ENCODE assay signal across 10 mouse cellular contexts in the genomic region with DNA sequence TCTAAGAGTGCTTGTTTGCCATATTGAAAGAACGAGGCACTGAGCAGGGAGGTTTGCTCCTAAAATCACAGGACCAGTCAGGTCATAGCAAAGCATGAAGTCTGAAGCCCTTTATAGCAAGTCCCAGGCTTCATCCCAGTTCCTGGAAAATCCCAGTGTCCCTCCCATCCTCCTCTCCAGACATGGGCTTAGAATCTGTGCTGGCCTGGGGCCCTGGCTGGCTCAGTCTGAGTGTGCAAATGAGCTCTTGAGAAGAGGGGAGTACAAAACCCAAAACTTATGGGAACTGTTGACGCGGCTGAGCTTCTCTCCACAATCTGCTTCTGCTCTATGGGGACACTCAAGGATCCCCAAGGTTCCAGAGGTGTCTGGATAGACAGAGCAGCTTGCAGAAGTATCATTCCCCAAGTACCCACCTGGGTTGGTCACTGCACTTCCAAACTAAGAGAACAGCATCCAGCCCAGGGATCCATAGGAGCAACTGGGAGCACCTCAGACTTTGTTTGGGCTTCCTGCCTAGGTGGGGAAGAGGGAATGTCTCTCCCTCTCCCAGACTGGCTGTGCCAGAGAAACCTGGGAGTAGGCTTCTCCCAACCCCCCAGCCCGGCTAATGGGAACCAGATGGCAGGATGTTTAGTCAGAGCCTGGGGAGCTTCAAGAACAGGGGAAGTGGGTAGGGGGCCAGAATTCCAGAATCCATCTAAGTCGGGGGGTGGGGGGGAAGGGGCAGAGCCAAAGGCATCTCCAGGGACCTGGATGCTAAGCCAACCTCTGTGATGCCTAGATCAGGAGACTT. TPM values are rescaled to one million over a fixed set of nuclear protein-coding genes. Genes with fewer than 3 reads are reported as not detected.
DNase-seq lines count a peak whose midpoint lies in the region; ATAC-seq and TF ChIP-seq lines count a peak whose summit lies in the region.
"Had no signal": no experiment of that assay in that cellular context is flagged by ENCODE, and none has a peak within 500 bp of the region (broad histone marks: within the 10 kb centered on the region; RNA-seq: fewer than 3 reads in every experiment).

No protein-coding gene starts in this region.

- H3K27ac ChIP-seq in hindbrain, embryonic 10.5 days: no peak overlapping the region
- H3K27ac ChIP-seq in hindbrain, embryonic 13.5 days: no peak overlapping the region
- peak overlapping the region; percentile 88 for H3K27ac ChIP-seq in limb, embryonic 12.5 days

- peaks cover 6% of the 10 kb centered on the region for H3K79me2 ChIP-seq in C2C12 (ENCODE audit: control insufficient read depth, insufficient read depth)

- no peaks in the 10 kb centered on the region for H3K4me1 ChIP-seq in hindbrain, embryonic 10.5 days (replicated peaks)
- no peaks in the 10 kb centered on the region for H3K4me1 ChIP-seq in hindbrain, embryonic 13.5 days (replicated peaks)
- peaks cover 31% of the 10 kb centered on the region for H3K4me1 ChIP-seq in limb, embryonic 12.5 days (replicated peaks)

- WGBS in hindbrain, embryonic 10.5 days: 57% methylated on average over 5 of the region's 5 CpGs
- 72% methylated on average over 5 of the region's 5 CpGs for WGBS in hindbrain, embryonic 13.5 days
- WGBS in limb, embryonic 12.5 days: 49% methylated on average over 5 of the region's 5 CpGs

- no peaks in the 10 kb centered on the region for H3K79me3 ChIP-seq in C2C12 (ENCODE audit: low read depth)

- no peaks in the 10 kb centered on the region for H3K36me3 ChIP-seq in hindbrain, embryonic 10.5 days
- H3K36me3 ChIP-seq in hindbrain, embryonic 13.5 days: no peaks in the 10 kb centered on the region
- H3K36me3 ChIP-seq in C2C12 (ENCODE audit: control insufficient read depth, insufficient read depth): no peaks in the 10 kb centered on the region
- no peaks in the 10 kb centered on the region for H3K36me3 ChIP-seq in limb, embryonic 12.5 days

- no peaks in the 10 kb centered on the region for H3K9me3 ChIP-seq in hindbrain, embryonic 10.5 days
- H3K9me3 ChIP-seq in hindbrain, embryonic 13.5 days: no peaks in the 10 kb centered on the region
- no peaks in the 10 kb centered on the region for H3K9me3 ChIP-seq in limb, embryonic 12.5 days

- no peak overlapping the region for H3K9ac ChIP-seq in hindbrain, embryonic 13.5 days
- no peak overlapping the region for H3K9ac ChIP-seq in limb, embryonic 12.5 days (replicated peaks)

- DNase-seq in hindbrain, embryonic 10.5 days (ENCODE audit: low spot score): peak; percentile 39
- peak; percentile 29 for DNase-seq in gastrocnemius, postnatal 10 days
- no peak for DNase-seq in layer of hippocampus, adult 8-10 months (ENCODE audit: low spot score in 2 of 2)
- no peak for DNase-seq in frontal cortex, postnatal 36 days (ENCODE audit: low spot score in 2 of 2)
- no peak for DNase-seq in left cerebral cortex, adult 18-20 months (ENCODE audit: low spot score in 2 of 2)

- ATAC-seq in hindbrain, embryonic 13.5 days (ENCODE audit: low FRiP score): no peak
- ATAC-seq in limb, embryonic 12.5 days (ENCODE audit: insufficient number of reproducible peaks, insufficient read depth, low FRiP score, low TSS enrichment, low read depth): 0 out of 2 replicates have a peak, but pooled peaks have one; percentile 63
- ATAC-seq: hindbrain, embryonic 16.5 days; midbrain, embryonic 16.5 days had no signal

- H3K4me3 ChIP-seq in hindbrain, embryonic 10.5 days: no peak overlapping the region
- H3K4me3 ChIP-seq in hindbrain, embryonic 13.5 days: no peak overlapping the region
- no peak overlapping the region for H3K4me3 ChIP-seq in C2C12 (ENCODE audit: insufficient read depth, poor library complexity, severe bottlenecking)
- H3K4me3 ChIP-seq in limb, embryonic 12.5 days (replicated peaks): no peak overlapping the region

- TF ChIP-seq CTCF in C2C12 (IDR thresholded peaks at IDR 0.05; ENCODE audit: control insufficient read depth, insufficient read depth, insufficient read length): no peak

- peak overlapping the region; percentile 12 for H3ac ChIP-seq in C2C12 (ENCODE audit: control insufficient read depth, insufficient read length, low read depth)

- H3K4me2 ChIP-seq in hindbrain, embryonic 13.5 days: no peak overlapping the region
- H3K4me2 ChIP-seq in limb, embryonic 12.5 days: peak overlapping the region; percentile 6; the same call in 1 of the 2 replicates

- H3K27me3 ChIP-seq in hindbrain, embryonic 10.5 days (ENCODE audit: insufficient read depth, poor library complexity, severe bottlenecking): peaks cover 30% of the 10 kb centered on the region
- no peaks in the 10 kb centered on the region for H3K27me3 ChIP-seq in hindbrain, embryonic 13.5 days
- no peaks in the 10 kb centered on the region for H3K27me3 ChIP-seq in C2C12 (ENCODE audit: control insufficient read depth, insufficient read depth, insufficient read length)
- peaks cover 10% of the 10 kb centered on the region for H3K27me3 ChIP-seq in limb, embryonic 12.5 days

TF ChIP-seq in C2C12, 6 proteins besides CTCF, POLR2A, EP300 and RAD21:
- no peak for TF ChIP-seq USF1 (IDR thresholded peaks at IDR 0.05; ENCODE audit: low read depth)
- TF ChIP-seq MAX (IDR thresholded peaks at IDR 0.05): no peak
TF ChIP-seq in C2C12: peak in this region for 0.

RNA-seq across cellular contexts. Expression of a gene that starts 8.8 kb away (rescaled TPM):
- 79.7 and 81.4 TPM in 2 replicates for polyA plus RNA-seq in hindbrain, embryonic 10.5 days (2016; fragmentation: Nextera tagmentation; extraction: Ambion mirVana)
- polyA plus RNA-seq in hindbrain, embryonic 13.5 days (2015; fragmentation: Nextera tagmentation; extraction: Ambion mirVana): 73.0 and 73.5 TPM in 2 replicates
- polyA plus RNA-seq in C2C12 (2012; fragmentation: generic; extraction: Trizol): 42.6 TPM
- 10 to 100 TPM; 21.2 to 25.1 TPM for total RNA-seq in gastrocnemius, postnatal 10 days (2021)
- 83.9 and 87.7 TPM in 2 replicates for polyA plus RNA-seq in limb, embryonic 12.5 days (2016; fragmentation: Nextera tagmentation; extraction: Ambion mirVana)
- 10 to 100 TPM in 3 of 4 experiments, 1 to 10 TPM in 1; 8.5 to 12.8 (median 11.0) TPM for total RNA-seq in layer of hippocampus, adult 8-10 months (2022)
- 10 to 100 TPM; 10.8 to 11.2 TPM for total RNA-seq in left cerebral cortex, adult 18-20 months (2021)

RNA-seq across cellular contexts. Expression of a gene that starts 15.8 kb away (rescaled TPM):
- polyA plus RNA-seq in hindbrain, embryonic 10.5 days (2016; fragmentation: Nextera tagmentation; extraction: Ambion mirVana): 17.0 and 24.3 TPM in 2 replicates
- 21.6 and 28.6 TPM in 2 replicates for polyA plus RNA-seq in hindbrain, embryonic 13.5 days (2015; fragmentation: Nextera tagmentation; extraction: Ambion mirVana)
- polyA plus RNA-seq in C2C12 (2012; fragmentation: generic; extraction: Trizol): 731 TPM
- total RNA-seq in gastrocnemius, postnatal 10 days (2021): 100 to 1,000 TPM; 303 to 408 TPM
- polyA plus RNA-seq in limb, embryonic 12.5 days (2016; fragmentation: Nextera tagmentation; extraction: Ambion mirVana): 16.7 and 23.4 TPM in 2 replicates
- 10 to 100 TPM; 15.7 to 23.0 (median 21.3) TPM for total RNA-seq in layer of hippocampus, adult 8-10 months (2022)
- 10 to 100 TPM; 17.4 to 18.5 TPM for total RNA-seq in left cerebral cortex, adult 18-20 months (2021)

RNA-seq across cellular contexts. Expression of a gene that starts 32.5 kb away (rescaled TPM):
- 0.16 TPM in 1 of 2 replicates, not detected in the other for polyA plus RNA-seq in hindbrain, embryonic 10.5 days (2016; fragmentation: Nextera tagmentation; extraction: Ambion mirVana)
- not detected in 2 replicates for polyA plus RNA-seq in hindbrain, embryonic 13.5 days (2015; fragmentation: Nextera tagmentation; extraction: Ambion mirVana)
- polyA plus RNA-seq in C2C12 (2012; fragmentation: generic; extraction: Trizol): not detected
- total RNA-seq in gastrocnemius, postnatal 10 days (2021): not detected
- not detected in 2 replicates for polyA plus RNA-seq in limb, embryonic 12.5 days (2016; fragmentation: Nextera tagmentation; extraction: Ambion mirVana)
- not detected for total RNA-seq in layer of hippocampus, adult 8-10 months (2022)
- not detected for total RNA-seq in left cerebral cortex, adult 18-20 months (2021)
- polyA plus RNA-seq: hindbrain, embryonic 16.5 days; midbrain, embryonic 16.5 days had no signal

RNA-seq across cellular contexts. Expression of a gene that starts 35.2 kb away (rescaled TPM):
- 0.21 and 0.42 TPM in 2 replicates for polyA plus RNA-seq in hindbrain, embryonic 10.5 days (2016; fragmentation: Nextera tagmentation; extraction: Ambion mirVana)
- 3.6 and 4.2 TPM in 2 replicates for polyA plus RNA-seq in hindbrain, embryonic 13.5 days (2015; fragmentation: Nextera tagmentation; extraction: Ambion mirVana)
- not detected for polyA plus RNA-seq in C2C12 (2012; fragmentation: generic; extraction: Trizol)
- total RNA-seq in gastrocnemius, postnatal 10 days (2021): 1 to 10 TPM; 7.8 to 8.4 TPM
- polyA plus RNA-seq in limb, embryonic 12.5 days (2016; fragmentation: Nextera tagmentation; extraction: Ambion mirVana): 0.19 and 0.22 TPM in 2 replicates
- 100 to 1,000 TPM; 136 to 147 (median 141) TPM for total RNA-seq in layer of hippocampus, adult 8-10 months (2022)
- 10 to 100 TPM; 92.3 to 95.5 TPM for total RNA-seq in left cerebral cortex, adult 18-20 months (2021)

RNA-seq across cellular contexts. Expression of a gene that starts 56.7 kb away (rescaled TPM):
- 0.10 and 0.17 TPM in 2 replicates for polyA plus RNA-seq in hindbrain, embryonic 10.5 days (2016; fragmentation: Nextera tagmentation; extraction: Ambion mirVana)
- polyA plus RNA-seq in hindbrain, embryonic 13.5 days (2015; fragmentation: Nextera tagmentation; extraction: Ambion mirVana): 0.51 and 0.67 TPM in 2 replicates
- 0.02 TPM for polyA plus RNA-seq in C2C12 (2012; fragmentation: generic; extraction: Trizol)
- under 1 TPM in 1 of 2 experiments, not detected in 1; 0.05 TPM for total RNA-seq in gastrocnemius, postnatal 10 days (2021)
- polyA plus RNA-seq in limb, embryonic 12.5 days (2016; fragmentation: Nextera tagmentation; extraction: Ambion mirVana): 0.28 and 0.36 TPM in 2 replicates
- total RNA-seq in layer of hippocampus, adult 8-10 months (2022): 1 to 10 TPM; 1.5 to 4.3 (median 2.1) TPM
- 1 to 10 TPM; 1.5 to 2.8 TPM for total RNA-seq in left cerebral cortex, adult 18-20 months (2021)

Comparison
In these comparisons a context has a peak if more than half of its experiments do, and no peak if none do; other contexts are left out.
1. DNase-seq: peak in hindbrain, embryonic 10.5 days (single experiment) and gastrocnemius, postnatal 10 days (single experiment); none in layer of hippocampus, adult 8-10 months (0 of 2), frontal cortex, postnatal 36 days (0 of 2) and left cerebral cortex, adult 18-20 months (0 of 2).
2. RNA of a gene that starts 15.8 kb away (polyA plus RNA-seq): 731 TPM in C2C12 (single experiment); 17.0 to 24.3 TPM in hindbrain, embryonic 10.5 days, 21.6 to 28.6 TPM in hindbrain, embryonic 13.5 days and 16.7 to 23.4 TPM in limb, embryonic 12.5 days; every median in the first group is over 10 times any median in the second.